Mouse (Mus musculus): ENCODE results near the gene Vps18. TPM values are rescaled to one million over a fixed set of nuclear protein-coding genes. Genes with fewer than 3 reads are reported as not detected.

Gene Vps18
- polyA plus RNA-seq, 1 experiment from 2014 or later = 28.2 TPM

- no peaks in the 10 kb centered on the region for H3K9me3 ChIP-seq (ENCODE audit: control insufficient read depth, low read length)
- no peak overlapping the region for H3K27ac ChIP-seq (ENCODE audit: low read depth, low read length)
- no peak for ATAC-seq
- H3K27me3 ChIP-seq (replicated peaks; ENCODE audit: control insufficient read depth, insufficient read depth, low read length) = peaks cover 45% of the 10 kb centered on the region
- peaks cover 47% of the 10 kb centered on the region for H3K4me1 ChIP-seq (ENCODE audit: control insufficient read depth, insufficient read depth, low read depth, low read length)
- H3K36me3 ChIP-seq (ENCODE audit: control insufficient read depth, insufficient read depth, low read length) = no peaks in the 10 kb centered on the region
- H3K4me3 ChIP-seq (ENCODE audit: low read length) = no peak overlapping the region; the same call in 1 of the 2 replicates
- peak overlapping the region; percentile 82 for H3K4me2 ChIP-seq (ENCODE audit: low read length)
- no peak overlapping the region for H3K9ac ChIP-seq (ENCODE audit: low read depth, low read length)
- 3% methylated on average over 30 of the region's 32 CpGs for WGBS
Observed at GRCm38 (mm10) chr2:119323866-119324575, 35.5 kb downstream of the Vps18 start.

- no peaks in the 10 kb centered on the region for H3K36me3 ChIP-seq (ENCODE audit: control insufficient read depth, insufficient read depth, low read length)
- H3K9me3 ChIP-seq (ENCODE audit: control insufficient read depth, low read length) = no peaks in the 10 kb centered on the region
- peaks cover 50% of the 10 kb centered on the region for H3K27me3 ChIP-seq (replicated peaks; ENCODE audit: control insufficient read depth, insufficient read depth, low read length)
- H3K27ac ChIP-seq (ENCODE audit: low read depth, low read length) = no peak overlapping the region
- peaks cover 52% of the 10 kb centered on the region for H3K4me1 ChIP-seq (ENCODE audit: control insufficient read depth, insufficient read depth, low read depth, low read length)
- ATAC-seq = no peak
- H3K9ac ChIP-seq (ENCODE audit: low read depth, low read length) = no peak overlapping the region
- H3K4me3 ChIP-seq (ENCODE audit: low read length) = peak overlapping the region; percentile 52
- H3K4me2 ChIP-seq (ENCODE audit: low read length) = peak overlapping the region; percentile 82
- under 1% methylated on average over 28 of the region's 32 CpGs for WGBS
Observed at GRCm38 (mm10) chr2:119324576-119325318, 36.2 kb downstream of the Vps18 start.

- peak within 1 kb of the TSS; percentile 70 for H3K9ac ChIP-seq (ENCODE audit: low read depth, low read length)
- peak within 1 kb of the TSS; percentile 82 for H3K4me2 ChIP-seq (ENCODE audit: low read length)
- H3K27me3 ChIP-seq (replicated peaks; ENCODE audit: control insufficient read depth, insufficient read depth, low read length) = peaks cover 56% of the 10 kb centered on the region
- H3K4me3 ChIP-seq (ENCODE audit: low read length) = peak within 1 kb of the TSS; percentile 52
- H3K4me1 ChIP-seq (ENCODE audit: control insufficient read depth, insufficient read depth, low read depth, low read length) = peaks cover 52% of the 10 kb centered on the region
- ATAC-seq = peak; percentile 10
- H3K9me3 ChIP-seq (ENCODE audit: control insufficient read depth, low read length) = no peaks in the 10 kb centered on the region
- H3K27ac ChIP-seq (ENCODE audit: low read depth, low read length) = peak within 1 kb of the TSS; percentile 16; the same call in 1 of the 2 replicates
- no peaks in the 10 kb centered on the region for H3K36me3 ChIP-seq (ENCODE audit: control insufficient read depth, insufficient read depth, low read length)
- WGBS = under 1% methylated on average over 32 of the region's 33 CpGs
Observed at GRCm38 (mm10) chr2:119325568-119326143, 37.1 kb downstream of the Vps18 start, which contains the start of gene Dll4. Gene Dll4, plus strand, starts transcription at chr2:119325784.

- under 1% methylated on average over 61 of the region's 61 CpGs for WGBS
- peaks cover 58% of the 10 kb centered on the region for H3K27me3 ChIP-seq (replicated peaks; ENCODE audit: control insufficient read depth, insufficient read depth, low read length)
- H3K36me3 ChIP-seq (ENCODE audit: control insufficient read depth, insufficient read depth, low read length) = no peaks in the 10 kb centered on the region
- H3K4me2 ChIP-seq (ENCODE audit: low read length) = peak overlapping the region; percentile 82
- peaks cover 52% of the 10 kb centered on the region for H3K4me1 ChIP-seq (ENCODE audit: control insufficient read depth, insufficient read depth, low read depth, low read length)
- H3K4me3 ChIP-seq (ENCODE audit: low read length) = peak overlapping the region; percentile 52
- H3K9ac ChIP-seq (ENCODE audit: low read depth, low read length) = peak overlapping the region; percentile 70
- no peaks in the 10 kb centered on the region for H3K9me3 ChIP-seq (ENCODE audit: control insufficient read depth, low read length)
- H3K27ac ChIP-seq (ENCODE audit: low read depth, low read length) = peak overlapping the region; percentile 16; the same call in 1 of the 2 replicates
- no peak for ATAC-seq
Observed at GRCm38 (mm10) chr2:119326161-119327101, 37.9 kb downstream of the Vps18 start.

GRCm38 (mm10) chr2:119327102-119327480 lies 38.6 kb downstream of the Vps18 start:
- Histone ChIP-seq H3K4me2 (ENCODE audit: low read length) (peak overlapping the region; percentile 82), H3K4me1 (ENCODE audit: control insufficient read depth, insufficient read depth, low read depth, low read length) (peaks cover 48% of the 10 kb centered on the region), H3K4me3 (ENCODE audit: low read length) (peak overlapping the region; percentile 52), H3K9me3 (ENCODE audit: control insufficient read depth, low read length) (no peaks in the 10 kb centered on the region), H3K36me3 (ENCODE audit: control insufficient read depth, insufficient read depth, low read length) (no peaks in the 10 kb centered on the region), H3K27ac (ENCODE audit: low read depth, low read length) (no peak overlapping the region), H3K27me3 (replicated peaks; ENCODE audit: control insufficient read depth, insufficient read depth, low read length) (peaks cover 59% of the 10 kb centered on the region), H3K9ac (ENCODE audit: low read depth, low read length) (peak overlapping the region; percentile 70)
- WGBS = under 1% methylated on average over 30 of the region's 30 CpGs
- ATAC-seq = 0 out of 2 replicates have a peak, but pooled peaks have one; percentile 1

- H3K9ac ChIP-seq (ENCODE audit: low read depth, low read length) = no peak overlapping the region
Observed at GRCm38 (mm10) chr2:119327942-119328526, 39.5 kb downstream of the Vps18 start.

GRCm38 (mm10) chr2:119328546-119328945 lies 40.0 kb downstream of the Vps18 start:
- H3K9me3 ChIP-seq (ENCODE audit: control insufficient read depth, low read length) = no peaks in the 10 kb centered on the region
- no peak overlapping the region for H3K27ac ChIP-seq (ENCODE audit: low read depth, low read length)
- H3K4me2 ChIP-seq (ENCODE audit: low read length) = peak overlapping the region; percentile 82; the same call in 1 of the 2 replicates
- peaks cover 40% of the 10 kb centered on the region for H3K4me1 ChIP-seq (ENCODE audit: control insufficient read depth, insufficient read depth, low read depth, low read length)
- H3K4me3 ChIP-seq (ENCODE audit: low read length) = no peak overlapping the region
- WGBS = 38% methylated on average over 5 of the region's 5 CpGs
- ATAC-seq = no peak
- no peaks in the 10 kb centered on the region for H3K36me3 ChIP-seq (ENCODE audit: control insufficient read depth, insufficient read depth, low read length)
- H3K27me3 ChIP-seq (replicated peaks; ENCODE audit: control insufficient read depth, insufficient read depth, low read length) = peaks cover 52% of the 10 kb centered on the region
- no peak overlapping the region for H3K9ac ChIP-seq (ENCODE audit: low read depth, low read length)

More at GRCm38 (mm10) chr2:119327942-119328526, 39.5 kb downstream of the Vps18 start:
- H3K27ac ChIP-seq (ENCODE audit: low read depth, low read length) = no peak overlapping the region
- ATAC-seq = no peak
- H3K4me3 ChIP-seq (ENCODE audit: low read length) = peak overlapping the region; percentile 52; the same call in 1 of the 2 replicates
- peak overlapping the region; percentile 82 for H3K4me2 ChIP-seq (ENCODE audit: low read length)
- H3K36me3 ChIP-seq (ENCODE audit: control insufficient read depth, insufficient read depth, low read length) = no peaks in the 10 kb centered on the region
- WGBS = 12% methylated on average over 11 of the region's 11 CpGs
- H3K4me1 ChIP-seq (ENCODE audit: control insufficient read depth, insufficient read depth, low read depth, low read length) = peaks cover 40% of the 10 kb centered on the region
- no peaks in the 10 kb centered on the region for H3K9me3 ChIP-seq (ENCODE audit: control insufficient read depth, low read length)
- H3K27me3 ChIP-seq (replicated peaks; ENCODE audit: control insufficient read depth, insufficient read depth, low read length) = peaks cover 56% of the 10 kb centered on the region
